Mouse (Mus musculus): ENCODE results near the gene Vars.
"Not testable (repeated sequence)": the region's sequence is repeated elsewhere in the genome, so short reads cannot be mapped to it uniquely, and the experiment has no call there.

Vars gene

GRCm38 (mm10) chr17:35000717-35001451, at the start of gene Vars:
Gene Vars, plus strand, starts transcription at chr17:35000987.
- peak; percentile 60 for DNase-seq (ENCODE audit: low read depth, low spot score)

- DNase-seq (ENCODE audit: low read depth, low spot score): no peak
Observed at GRCm38 (mm10) chr17:34951636-34952377, 49.0 kb upstream of the Vars start.

GRCm38 (mm10) chr17:34952378-34953040, 48.3 kb upstream of the Vars start:
- peak; percentile 61 for DNase-seq (ENCODE audit: low read depth, low spot score)

- no peak for DNase-seq (ENCODE audit: low read depth, low spot score)
Observed at GRCm38 (mm10) chr17:34953258-34953657, 47.5 kb upstream of the Vars start.

GRCm38 (mm10) chr17:34953904-34954303, 46.9 kb upstream of the Vars start:
- no peak for DNase-seq (ENCODE audit: low read depth, low spot score)

GRCm38 (mm10) chr17:34954831-34955230, 46.0 kb upstream of the Vars start:
- no peak for DNase-seq (ENCODE audit: low read depth, low spot score)

GRCm38 (mm10) chr17:34955884-34956283, 44.9 kb upstream of the Vars start:
- no peak for DNase-seq (ENCODE audit: low read depth, low spot score)

GRCm38 (mm10) chr17:34956340-34956739, 44.4 kb upstream of the Vars start:
- DNase-seq (ENCODE audit: low read depth, low spot score): no peak

GRCm38 (mm10) chr17:34957291-34957690, 43.5 kb upstream of the Vars start:
- DNase-seq (ENCODE audit: low read depth, low spot score): not testable (repeated sequence)

GRCm38 (mm10) chr17:34957966-34958365, 42.8 kb upstream of the Vars start:
- DNase-seq (ENCODE audit: low read depth, low spot score): not testable (repeated sequence)

GRCm38 (mm10) chr17:34958734-34959129, 42.1 kb upstream of the Vars start:
- DNase-seq (ENCODE audit: low read depth, low spot score): not testable (repeated sequence)

- DNase-seq (ENCODE audit: low read depth, low spot score): not testable (repeated sequence)
Observed at GRCm38 (mm10) chr17:34959130-34959778, 41.5 kb upstream of the Vars start, which contains the start of gene Hspa1b. Gene Hspa1b, minus strand, starts transcription at chr17:34959238.

GRCm38 (mm10) chr17:34959881-34960515, 40.8 kb upstream of the Vars start:
- DNase-seq (ENCODE audit: low read depth, low spot score): no peak

GRCm38 (mm10) chr17:34960702-34961493, 39.9 kb upstream of the Vars start:
- no peak for DNase-seq (ENCODE audit: low read depth, low spot score)

GRCm38 (mm10) chr17:34962125-34962524, 38.7 kb upstream of the Vars start:
- DNase-seq (ENCODE audit: low read depth, low spot score): no peak

GRCm38 (mm10) chr17:34962841-34963240, 37.9 kb upstream of the Vars start:
- no peak for DNase-seq (ENCODE audit: low read depth, low spot score)

GRCm38 (mm10) chr17:34964640-34965049, 36.1 kb upstream of the Vars start:
- DNase-seq (ENCODE audit: low read depth, low spot score): no peak

- DNase-seq (ENCODE audit: low read depth, low spot score): no peak
Observed at GRCm38 (mm10) chr17:34965627-34966026, 35.2 kb upstream of the Vars start.

GRCm38 (mm10) chr17:34969822-34970221, 31.0 kb upstream of the Vars start, which contains the start of gene Gm20481:
Gene Gm20481, plus strand, starts transcription at chr17:34969912.
- not testable (repeated sequence) for DNase-seq (ENCODE audit: low read depth, low spot score)

GRCm38 (mm10) chr17:34970850-34971249, 29.9 kb upstream of the Vars start:
- DNase-seq (ENCODE audit: low read depth, low spot score): not testable (repeated sequence)

Measured in brain, embryonic 18.5 days (tissue).